Mouse (Mus musculus) stomach, postnatal 0 days (tissue): ENCODE results near the gene Mrc2.

Experiments used
- CTCF ChIP-seq: IDR thresholded peaks from 2 replicates; pipeline ENCODE4 v1.5.1; 2016; ENCODE audit warnings: antibody characterized with exemption, low read depth, mild to moderate bottlenecking, moderate library complexity
- EP300 ChIP-seq: optimal IDR thresholded peaks from 2 replicates; pipeline ENCODE3; 2016; ENCODE audit warnings: antibody characterized with exemption

DNA sequence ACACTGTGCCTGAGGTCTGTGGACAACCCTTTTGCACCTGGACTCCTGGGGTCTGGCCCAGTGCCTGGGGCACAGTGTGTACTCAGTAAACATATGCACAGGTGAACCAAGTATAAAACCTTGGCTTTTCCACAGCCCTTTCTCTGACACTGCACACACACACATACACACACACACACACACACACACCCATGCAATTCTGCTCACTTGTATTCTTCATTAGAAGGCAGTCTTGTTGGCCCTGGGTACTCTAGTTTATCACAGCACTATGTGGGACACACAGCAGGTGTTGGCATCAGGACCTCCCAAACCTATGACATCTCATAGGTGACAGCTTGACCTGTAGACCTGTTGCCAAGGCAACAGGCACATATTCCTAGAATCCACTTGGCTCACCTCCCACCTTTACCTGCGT is 83.4 kb downstream of the Mrc2 start:
- no peak for TF ChIP-seq CTCF
- no peak for TF ChIP-seq EP300
